Comparison of ENCODE assay signal across 17 mouse cellular contexts in the genomic region with DNA sequence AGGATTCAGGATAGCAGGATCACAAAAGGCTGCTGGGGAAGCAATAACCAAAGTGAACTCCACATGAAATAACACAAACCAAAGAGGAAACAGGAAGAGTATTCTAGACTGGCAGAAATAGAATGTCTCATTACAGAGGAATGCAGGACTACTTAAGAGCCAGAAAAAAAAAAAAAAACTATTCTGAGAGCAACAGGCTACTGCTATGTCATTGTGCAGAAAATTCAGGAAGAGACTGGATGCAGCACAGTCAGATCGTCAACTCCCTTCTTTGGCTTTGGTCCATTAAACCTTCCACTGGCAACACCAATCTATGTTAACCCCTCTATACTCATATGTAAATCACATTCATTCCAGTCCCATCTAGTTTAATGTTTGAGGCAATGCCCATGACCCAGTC. TPM values are rescaled to one million over a fixed set of nuclear protein-coding genes. Genes with fewer than 3 reads are reported as not detected.
A peak's percentile ranks its signal among the peaks of the same experiment; 100 is the strongest.
DNase-seq lines count a peak whose midpoint lies in the region; ATAC-seq and TF ChIP-seq lines count a peak whose summit lies in the region.
"Had no signal": no experiment of that assay in that cellular context is flagged by ENCODE, and none has a peak within 500 bp of the region (broad histone marks: within the 10 kb centered on the region; RNA-seq: fewer than 3 reads in every experiment).

No protein-coding gene starts in this region.

- no peak for TF ChIP-seq CTCF in lung, adult 2 months (IDR thresholded peaks at IDR 0.05; ENCODE audit: insufficient read depth, low read length)

- no peaks in the 10 kb centered on the region for H3K9me3 ChIP-seq in heart, embryonic 15.5 days (replicated peaks)
- H3K9me3 ChIP-seq in heart, embryonic 11.5 days (replicated peaks; ENCODE audit: control insufficient read depth, low read length) = no peaks in the 10 kb centered on the region
- no peaks in the 10 kb centered on the region for H3K9me3 ChIP-seq in lung, embryonic 15.5 days
- H3K9me3 ChIP-seq: midbrain, embryonic 12.5 days; neural tube, embryonic 12.5 days had no signal

- H3K9ac ChIP-seq in heart, embryonic 15.5 days = no peak overlapping the region
- H3K9ac ChIP-seq in heart, embryonic 11.5 days (ENCODE audit: low read depth, low read length) = no peak overlapping the region
- H3K9ac ChIP-seq in lung, embryonic 15.5 days = no peak overlapping the region
- H3K9ac ChIP-seq: liver, embryonic 14.5 days; midbrain, embryonic 12.5 days; neural tube, embryonic 12.5 days had no signal

- H3K4me3 ChIP-seq in heart, embryonic 15.5 days = no peak overlapping the region
- no peak overlapping the region for H3K4me3 ChIP-seq in heart, embryonic 11.5 days (ENCODE audit: low read depth, low read length)
- H3K4me3 ChIP-seq in lung, embryonic 15.5 days = no peak overlapping the region
- no peak overlapping the region for H3K4me3 ChIP-seq in lung, adult 2 months (replicated peaks; ENCODE audit: extremely low read depth, low read depth, low read length)
- no peak overlapping the region for H3K4me3 ChIP-seq in myocyte
- H3K4me3 ChIP-seq: midbrain, embryonic 12.5 days; neural tube, embryonic 12.5 days had no signal

- no peak overlapping the region for H3ac ChIP-seq in myocyte (ENCODE audit: control insufficient read depth, insufficient read length)

- H3K79me2 ChIP-seq in myocyte (ENCODE audit: control insufficient read depth, insufficient read depth) = no peaks in the 10 kb centered on the region

- 33% methylated on average over 1 of the region's 1 CpGs for WGBS in heart, embryonic 15.5 days
- WGBS in heart, embryonic 11.5 days (ENCODE audit: insufficient replicate concordance) = 30% methylated on average over 1 of the region's 1 CpGs
- WGBS in lung, embryonic 15.5 days = 21% methylated on average over 1 of the region's 1 CpGs
- 33% methylated on average over 1 of the region's 1 CpGs for WGBS in lung, adult 2 months

- peak overlapping the region; percentile 36; the same call in 1 of the 2 replicates for H3K27ac ChIP-seq in heart, embryonic 15.5 days
- H3K27ac ChIP-seq in heart, embryonic 11.5 days (ENCODE audit: low read depth, low read length) = no peak overlapping the region; the same call in 1 of the 2 replicates
- no peak overlapping the region for H3K27ac ChIP-seq in lung, embryonic 15.5 days
- H3K27ac ChIP-seq: liver, embryonic 14.5 days; midbrain, embryonic 12.5 days; neural tube, embryonic 12.5 days had no signal

- no peak overlapping the region for H3K4me2 ChIP-seq in heart, embryonic 15.5 days
- H3K4me2 ChIP-seq in heart, embryonic 11.5 days = no peak overlapping the region
- H3K4me2 ChIP-seq in lung, embryonic 15.5 days = no peak overlapping the region
- H3K4me2 ChIP-seq in myocyte (ENCODE audit: low read depth) = peak overlapping the region; percentile 27
- H3K4me2 ChIP-seq: midbrain, embryonic 12.5 days; neural tube, embryonic 12.5 days had no signal

- no peak for DNase-seq in lung, adult 2 months
- peak; percentile 55 for DNase-seq in Muller cell, postnatal 12 days (ENCODE audit: inconsistent ontology term)
- no peak for DNase-seq in layer of hippocampus, adult 18-20 months (ENCODE audit: low spot score in 2 of 2)
- DNase-seq: cerebellum, adult 18-20 months; cerebellum, postnatal 25 days; gastrocnemius, postnatal 14 days; kidney, adult 8-10 months; right cerebral cortex, postnatal 4 days; thymus, adult 2 months had no signal

- H3K4me1 ChIP-seq in heart, embryonic 15.5 days (replicated peaks) = peaks cover 6% of the 10 kb centered on the region
- no peaks in the 10 kb centered on the region; the same call in 1 of the 2 replicates for H3K4me1 ChIP-seq in heart, embryonic 11.5 days (ENCODE audit: control insufficient read depth, insufficient read depth, low read length)
- H3K4me1 ChIP-seq in lung, embryonic 15.5 days = no peaks in the 10 kb centered on the region; the same call in 1 of the 2 replicates
- H3K4me1 ChIP-seq in lung, adult 2 months (ENCODE audit: control insufficient read depth, insufficient read depth, low read length) = peaks cover 4% of the 10 kb centered on the region; the same call in 1 of the 2 replicates
- H3K4me1 ChIP-seq: midbrain, embryonic 12.5 days; neural tube, embryonic 12.5 days had no signal

- H3K27me3 ChIP-seq in heart, embryonic 15.5 days = no peaks in the 10 kb centered on the region
- H3K27me3 ChIP-seq in heart, embryonic 11.5 days (ENCODE audit: control insufficient read depth, insufficient read depth, low read length) = no peaks in the 10 kb centered on the region
- no peaks in the 10 kb centered on the region for H3K27me3 ChIP-seq in lung, embryonic 15.5 days
- no peaks in the 10 kb centered on the region for H3K27me3 ChIP-seq in myocyte (ENCODE audit: control insufficient read depth, insufficient read depth, insufficient read length)
- H3K27me3 ChIP-seq: midbrain, embryonic 12.5 days; neural tube, embryonic 12.5 days had no signal

- TF ChIP-seq POLR2A in lung, adult 2 months (IDR thresholded peaks at IDR 0.05; ENCODE audit: borderline replicate concordance, extremely low read depth, low read depth, low read length) = no peak
- no peak for TF ChIP-seq POLR2A in myocyte (IDR thresholded peaks at IDR 0.05; ENCODE audit: insufficient read length, low read depth)

- no peaks in the 10 kb centered on the region for H3K36me3 ChIP-seq in heart, embryonic 15.5 days
- H3K36me3 ChIP-seq in heart, embryonic 11.5 days (ENCODE audit: control insufficient read depth, insufficient read depth, low read length) = no peaks in the 10 kb centered on the region
- H3K36me3 ChIP-seq in lung, embryonic 15.5 days = no peaks in the 10 kb centered on the region
- no peaks in the 10 kb centered on the region for H3K36me3 ChIP-seq in myocyte (ENCODE audit: control insufficient read depth, insufficient read depth)
- H3K36me3 ChIP-seq: midbrain, embryonic 12.5 days; neural tube, embryonic 12.5 days had no signal

- ATAC-seq in heart, embryonic 15.5 days (replicated peaks; ENCODE audit: insufficient number of reproducible peaks, insufficient read depth, low FRiP score, low read depth) = peak; percentile 69; the same call in 1 of the 2 replicates
- no peak for ATAC-seq in heart, embryonic 11.5 days (replicated peaks; ENCODE audit: insufficient number of reproducible peaks, low FRiP score, low TSS enrichment)
- ATAC-seq in lung, embryonic 15.5 days (ENCODE audit: borderline replicate concordance, extremely low read depth, low FRiP score, low TSS enrichment) = peak; percentile 67; the same call in 1 of the 2 replicates
- ATAC-seq: forebrain, embryonic 14.5 days had no signal

TF ChIP-seq in myocyte, 11 proteins besides CTCF, POLR2A, EP300 and RAD21:
- no peak for TF ChIP-seq USF1 (IDR thresholded peaks at IDR 0.05; ENCODE audit: low read depth)
- no peak for TF ChIP-seq TCF3 (IDR thresholded peaks at IDR 0.05; ENCODE audit: insufficient read length, low read depth)
- TF ChIP-seq MYOG (IDR thresholded peaks at IDR 0.05; ENCODE audit: control insufficient read depth in 1 of 3, insufficient read depth in 1 of 3, insufficient read length in 2 of 3, low read depth in 2 of 3) = no peak
- no peak for TF ChIP-seq CEBPB (IDR thresholded peaks at IDR 0.05; ENCODE audit: insufficient read depth, poor library complexity, severe bottlenecking)
- TF ChIP-seq REST (IDR thresholded peaks at IDR 0.05; ENCODE audit: insufficient read depth, insufficient read length) = no peak
- no peak for TF ChIP-seq TCF12 (IDR thresholded peaks at IDR 0.05; ENCODE audit: insufficient read depth, poor library complexity, severe bottlenecking)
- TF ChIP-seq POLR2AphosphoS2 (IDR thresholded peaks at IDR 0.05; ENCODE audit: insufficient read length, low read depth) = no peak
- no peak for TF ChIP-seq SRF (IDR thresholded peaks at IDR 0.05; ENCODE audit: control insufficient read depth, insufficient read length, low read depth)
TF ChIP-seq in myocyte: peak in this region for 0.

RNA-seq across cellular contexts. Expression of a gene that starts 20.7 kb away (rescaled TPM):
- polyA plus RNA-seq in heart, embryonic 15.5 days (2015; fragmentation: Nextera tagmentation; extraction: Ambion mirVana) = 53.3 and 63.4 TPM in 2 replicates
- polyA plus RNA-seq in heart, embryonic 11.5 days (2014; fragmentation: Nextera tagmentation; extraction: Ambion mirVana) = 63.6 and 72.6 TPM in 2 replicates
- polyA plus RNA-seq in lung, embryonic 15.5 days (2015; fragmentation: Nextera tagmentation; extraction: Ambion mirVana) = 71.3 and 72.4 TPM in 2 replicates
- 15.5 and 23.8 TPM in 2 replicates for polyA plus RNA-seq in lung, adult 2 months (2012; rRNA removed)
- polyA plus RNA-seq in myocyte (2012; fragmentation: generic; extraction: Trizol) = 31.6 TPM
- total RNA-seq in layer of hippocampus, adult 18-20 months (2021) = 10 to 100 TPM; 30.7 to 31.2 TPM
